ENCODE assay signal across 13 mouse cellular contexts in genomic region chr9:103550661-103551248, GRCm38 (mm10).
A peak's percentile ranks its signal among the peaks of the same experiment; 100 is the strongest.
DNase-seq lines count a peak whose midpoint lies in the region; ATAC-seq and TF ChIP-seq lines count a peak whose summit lies in the region.
"Had no signal": no experiment of that assay in that cellular context is flagged by ENCODE, and none has a peak within 500 bp of the region (broad histone marks: within the 10 kb centered on the region; RNA-seq: fewer than 3 reads in every experiment).

No protein-coding gene starts in this region.

- peak overlapping the region; percentile 85 for H3K27ac ChIP-seq in layer of hippocampus, adult 2 months
- H3K27ac ChIP-seq in forebrain, embryonic 13.5 days: peak overlapping the region; percentile 45; the same call in 1 of the 2 replicates
- H3K27ac ChIP-seq in intestine, embryonic 16.5 days (ENCODE audit: low read length): no peak overlapping the region
- H3K27ac ChIP-seq in neural tube, embryonic 14.5 days (ENCODE audit: low read depth, low read length): peak overlapping the region; percentile 67
- H3K27ac ChIP-seq: limb, embryonic 12.5 days had no signal

- intact Hi-C loops in heart, postnatal 10 days (cut with DNase I): no loop called here

- peaks cover 58% of the 10 kb centered on the region for H3K27me3 ChIP-seq in forebrain, embryonic 13.5 days
- no peaks in the 10 kb centered on the region for H3K27me3 ChIP-seq in intestine, embryonic 16.5 days (replicated peaks; ENCODE audit: control insufficient read depth, insufficient read depth, low read length)
- no peaks in the 10 kb centered on the region for H3K27me3 ChIP-seq in neural tube, embryonic 14.5 days (ENCODE audit: control insufficient read depth, insufficient read depth, low read length)
- H3K27me3 ChIP-seq: limb, embryonic 12.5 days had no signal

- 5% methylated on average over 21 of the region's 21 CpGs for WGBS in forebrain, embryonic 13.5 days
- WGBS in intestine, embryonic 16.5 days: 46% methylated on average over 21 of the region's 21 CpGs
- 14% methylated on average over 21 of the region's 21 CpGs for WGBS in neural tube, embryonic 14.5 days

- H3K9ac ChIP-seq in forebrain, embryonic 13.5 days: peak overlapping the region; percentile 4; the same call in 1 of the 2 replicates
- no peak overlapping the region for H3K9ac ChIP-seq in intestine, embryonic 16.5 days (ENCODE audit: low read depth, low read length)
- H3K9ac ChIP-seq in neural tube, embryonic 14.5 days (replicated peaks; ENCODE audit: low read depth, low read length): 0 out of 2 replicates have a peak overlapping the region, but pooled peaks have one; percentile 28
- H3K9ac ChIP-seq: limb, embryonic 12.5 days had no signal

- no peaks in the 10 kb centered on the region for H3K9me3 ChIP-seq in forebrain, embryonic 13.5 days (replicated peaks)
- H3K9me3 ChIP-seq in intestine, embryonic 16.5 days (ENCODE audit: control insufficient read depth, low read length): no peaks in the 10 kb centered on the region
- no peaks in the 10 kb centered on the region for H3K9me3 ChIP-seq in neural tube, embryonic 14.5 days (ENCODE audit: control insufficient read depth, low read length)
- H3K9me3 ChIP-seq: limb, embryonic 12.5 days had no signal

- H3K4me2 ChIP-seq in forebrain, embryonic 13.5 days: peak overlapping the region; percentile 40
- peak overlapping the region; percentile 42 for H3K4me2 ChIP-seq in intestine, embryonic 16.5 days (ENCODE audit: low read depth, low read length)
- peak overlapping the region; percentile 32; the same call in 1 of the 2 replicates for H3K4me2 ChIP-seq in neural tube, embryonic 14.5 days (ENCODE audit: low read depth, low read length)
- H3K4me2 ChIP-seq: limb, embryonic 12.5 days had no signal

- DNase-seq in layer of hippocampus, adult 2 months (ENCODE audit: low spot score in 2 of 2): no peak
- no peak for DNase-seq in layer of hippocampus, adult 11-12 months (ENCODE audit: low spot score)
- no peak for DNase-seq in heart, postnatal 10 days
- DNase-seq in layer of hippocampus, postnatal 36 days: no peak
- DNase-seq: gastrocnemius, postnatal 25 days; lung, postnatal 14 days; spleen, adult 18-20 months; thymus, postnatal 25 days had no signal

- H3K4me3 ChIP-seq in layer of hippocampus, adult 2 months: peak overlapping the region; percentile 4; the same call in 1 of the 2 replicates
- 0 out of 2 replicates have a peak overlapping the region, but pooled peaks have one; percentile 5 for H3K4me3 ChIP-seq in forebrain, embryonic 13.5 days
- peak overlapping the region; percentile 8; the same call in 1 of the 2 replicates for H3K4me3 ChIP-seq in intestine, embryonic 16.5 days (ENCODE audit: low read length)
- H3K4me3 ChIP-seq in neural tube, embryonic 14.5 days (ENCODE audit: low read depth, low read length): no peak overlapping the region
- H3K4me3 ChIP-seq: limb, embryonic 12.5 days had no signal

- peak; percentile 71 for ATAC-seq in forebrain, embryonic 13.5 days
- ATAC-seq in intestine, embryonic 16.5 days: no peak
- ATAC-seq in neural tube, embryonic 14.5 days (ENCODE audit: low read depth): peak; percentile 68
- no peak for ATAC-seq in granulocyte monocyte progenitor cell, adult 5-6 weeks (replicated peaks; ENCODE audit: poor library complexity, severe bottlenecking)

- no peaks in the 10 kb centered on the region for H3K36me3 ChIP-seq in forebrain, embryonic 13.5 days (ENCODE audit: poor library complexity, severe bottlenecking)
- no peaks in the 10 kb centered on the region for H3K36me3 ChIP-seq in intestine, embryonic 16.5 days (ENCODE audit: control insufficient read depth, insufficient read depth, low read length)
- H3K36me3 ChIP-seq in neural tube, embryonic 14.5 days (ENCODE audit: control insufficient read depth, insufficient read depth, low read length): no peaks in the 10 kb centered on the region
- H3K36me3 ChIP-seq: limb, embryonic 12.5 days had no signal

- TF ChIP-seq CTCF in layer of hippocampus, adult 2 months (conservative IDR thresholded peaks at IDR 0.05): no peak

- H3K4me1 ChIP-seq in forebrain, embryonic 13.5 days: peaks cover 69% of the 10 kb centered on the region
- H3K4me1 ChIP-seq in intestine, embryonic 16.5 days (ENCODE audit: control insufficient read depth, insufficient read depth, low read length): peaks cover 4% of the 10 kb centered on the region; the same call in 1 of the 2 replicates
- peaks cover 38% of the 10 kb centered on the region for H3K4me1 ChIP-seq in neural tube, embryonic 14.5 days (ENCODE audit: control insufficient read depth, insufficient read depth, low read length)

Comparison
In these comparisons a context has a peak if more than half of its experiments do, and no peak if none do; other contexts are left out.
1. ATAC-seq: peak in forebrain, embryonic 13.5 days (single experiment) and neural tube, embryonic 14.5 days (single experiment); none in intestine, embryonic 16.5 days (single experiment) and granulocyte monocyte progenitor cell, adult 5-6 weeks (single experiment).
2. Peak in every context shown above with its lines, with median percentiles within 50 percentile points of each other: H3K4me2 ChIP-seq.